Mouse (Mus musculus) forebrain, embryonic 15.5 days (tissue): ENCODE data around the gene Tmem63a. TPM values are rescaled to one million over a fixed set of nuclear protein-coding genes. Genes with fewer than 3 reads are reported as not detected.

ENCODE experiments used
- ATAC-seq: fragments of 200-750 bp; cut with Nextera tagmentation; replicated peaks from 2 replicates; pipeline ENCODE4 v1.8.0; 2017; ENCODE audit warnings: mild to moderate bottlenecking, moderate TSS enrichment, moderate library complexity
- H3K27ac ChIP-seq: fragments of 300-500 bp; sonication (generic); replicated peaks from 2 replicates; pipeline ENCODE4 v1.5.1; 2015; ENCODE audit warnings: mild to moderate bottlenecking, inconsistent platforms
- H3K27me3 ChIP-seq: fragments of 300-500 bp; sonication (generic); 2 replicates; pipeline ENCODE4 v1.6.1; 2015; ENCODE audit warnings: inconsistent platforms
- H3K36me3 ChIP-seq: fragments of 300-500 bp; sonication (generic); 2 replicates; pipeline ENCODE4 v1.6.1; 2015; ENCODE audit warnings: mild to moderate bottlenecking, inconsistent platforms
- H3K4me1 ChIP-seq: fragments of 300-500 bp; sonication (generic); 2 replicates; pipeline ENCODE4 v1.6.1; 2015; ENCODE audit warnings: inconsistent platforms
- H3K4me2 ChIP-seq: fragments of 300-500 bp; sonication (generic); replicated peaks from 2 replicates; pipeline ENCODE4 v1.6.1; 2015; ENCODE audit warnings: mild to moderate bottlenecking, inconsistent platforms
- H3K4me3 ChIP-seq: fragments of 300-500 bp; sonication (generic); 2 replicates; pipeline ENCODE4 v1.5.1; 2015; ENCODE audit warnings: mild to moderate bottlenecking, inconsistent platforms
- H3K9ac ChIP-seq: fragments of 300-500 bp; sonication (generic); replicated peaks from 2 replicates; pipeline ENCODE4 v1.6.1; 2015; ENCODE audit warnings: mild to moderate bottlenecking, inconsistent platforms
- H3K9me3 ChIP-seq: fragments of 300-500 bp; sonication (generic); 2 replicates; pipeline ENCODE4 v1.6.1; 2016; ENCODE audit warnings: inconsistent platforms
- WGBS: fragments of 180-500 bp; shearing (Covaris S2); methylation state at CpG from one replicate; pipeline ENCODE4 v1.1.7; 2015; ENCODE audit warnings: mixed read lengths; 5-methylcytosine and 5-hydroxymethylcytosine counted together
- polyA plus RNA-seq: library from polyadenylated mRNA; unstranded; fragments of >200 nt; fragmentation: Nextera tagmentation; extraction: Ambion mirVana; gene quantifications from 2 replicates; pipeline ENCODE4 v1.2.1, GENCODE M21; 2015

Gene Tmem63a
- polyA plus RNA-seq, 1 experiment from 2014 or later = 1.6 TPM

DNA sequence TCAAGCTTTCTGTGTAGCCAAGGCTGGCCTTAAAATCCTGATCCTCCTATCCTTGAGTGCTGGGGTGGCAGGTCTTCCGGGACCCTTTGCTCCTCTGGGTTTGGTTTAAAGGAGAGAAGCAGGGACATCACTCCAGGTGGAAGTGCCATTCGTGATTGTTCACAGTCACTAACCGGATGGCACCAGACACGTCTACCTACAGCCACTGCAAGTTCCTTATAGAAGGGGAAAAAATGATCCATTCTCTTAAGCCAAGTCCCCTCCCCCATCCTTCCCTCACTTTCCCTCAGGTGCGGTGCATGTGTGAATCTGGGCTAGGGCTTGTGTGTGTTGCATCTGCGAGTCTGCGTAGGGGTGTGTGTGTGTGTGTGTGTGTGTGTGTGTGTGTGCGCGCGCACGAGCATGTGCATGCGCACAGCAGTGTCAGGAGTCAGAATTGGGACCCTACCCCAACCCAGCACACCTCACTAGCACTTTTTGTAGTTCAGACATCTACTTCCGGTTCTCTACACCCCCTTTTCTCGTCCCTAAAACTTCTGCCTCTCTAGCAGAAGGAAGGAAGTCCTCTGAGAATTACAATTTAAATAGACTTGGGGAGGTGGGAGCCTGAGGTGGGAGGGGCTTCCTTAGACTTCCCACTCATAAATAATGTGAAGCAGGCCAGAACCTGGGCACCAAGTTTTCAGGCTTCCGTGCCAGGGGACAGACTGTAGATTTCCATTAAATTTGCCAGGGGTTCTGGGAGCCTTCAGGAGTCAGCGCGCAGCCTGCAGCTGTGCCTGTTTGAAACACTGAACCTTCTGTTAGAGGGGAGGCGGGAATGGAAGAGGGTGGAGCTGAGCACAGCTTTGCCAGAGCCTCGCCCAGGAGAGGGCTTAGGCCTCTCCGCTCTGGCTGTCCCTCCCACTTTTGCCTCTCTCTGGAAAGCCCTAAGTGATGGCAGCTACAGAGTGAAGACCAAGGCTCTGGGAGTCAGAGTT lies 3.1 kb downstream of the Tmem63a start:
- Histone ChIP-seq H3K4me1 (peaks cover 18% of the 10 kb centered on the region), H3K4me2 (no peak overlapping the region), H3K36me3 (no peaks in the 10 kb centered on the region), H3K27me3 (peaks cover 44% of the 10 kb centered on the region), H3K27ac (no peak overlapping the region), H3K4me3 (no peak overlapping the region), H3K9me3 (no peaks in the 10 kb centered on the region), H3K9ac (no peak overlapping the region)
- ATAC-seq = peak; percentile 65; the same call in 1 of the 2 replicates
- 33% methylated on average over 20 of the region's 20 CpGs for WGBS

- ATAC-seq = no peak
- Histone ChIP-seq H3K36me3 (no peaks in the 10 kb centered on the region), H3K9ac (no peak overlapping the region), H3K4me3 (no peak overlapping the region), H3K27ac (no peak overlapping the region), H3K9me3 (no peaks in the 10 kb centered on the region), H3K4me2 (no peak overlapping the region), H3K4me1 (peaks cover 17% of the 10 kb centered on the region), H3K27me3 (peaks cover 35% of the 10 kb centered on the region)
- WGBS = 88% methylated on average over 6 of the region's 6 CpGs
Measured at GRCm38 (mm10) chr1:180946448-180946847, 4.3 kb downstream of the Tmem63a start.

GRCm38 (mm10) chr1:180952085-180952746 lies 10.1 kb downstream of the Tmem63a start:
- no peak for ATAC-seq
- Histone ChIP-seq H3K9me3 (no peaks in the 10 kb centered on the region), H3K4me1 (no peaks in the 10 kb centered on the region), H3K36me3 (no peaks in the 10 kb centered on the region), H3K4me2 (no peak overlapping the region), H3K27ac (no peak overlapping the region), H3K4me3 (no peak overlapping the region), H3K27me3 (no peaks in the 10 kb centered on the region), H3K9ac (no peak overlapping the region)
- 90% methylated on average over 6 of the region's 6 CpGs for WGBS

DNA sequence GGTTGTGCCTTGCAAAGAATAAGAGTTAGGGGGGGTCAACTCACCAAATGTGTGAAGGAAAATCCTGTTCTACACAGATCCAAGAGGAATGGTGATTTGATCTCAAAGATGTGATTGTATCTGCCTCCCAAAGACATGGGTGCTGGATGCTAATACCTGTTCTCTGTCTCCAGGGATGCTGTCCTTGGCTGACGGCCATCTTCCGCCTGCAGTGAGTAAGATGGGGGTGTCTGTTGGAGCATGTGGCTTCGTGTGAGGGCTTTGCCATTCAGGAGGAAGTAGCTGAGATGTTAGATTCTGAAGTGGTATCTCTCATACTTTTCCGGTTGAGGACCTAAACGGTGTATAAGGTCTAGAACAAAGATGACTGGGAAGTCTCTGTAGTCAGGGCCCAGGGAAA lies 10.7 kb downstream of the Tmem63a start:
- ATAC-seq = no peak
- H3K4me3 ChIP-seq = no peak overlapping the region
- no peak overlapping the region for H3K27ac ChIP-seq
- H3K4me1 ChIP-seq = no peaks in the 10 kb centered on the region
- no peaks in the 10 kb centered on the region for H3K27me3 ChIP-seq
- H3K36me3 ChIP-seq = no peaks in the 10 kb centered on the region
- 88% methylated on average over 5 of the region's 5 CpGs for WGBS
- H3K4me2 ChIP-seq = no peak overlapping the region
- no peak overlapping the region for H3K9ac ChIP-seq
- H3K9me3 ChIP-seq = no peaks in the 10 kb centered on the region

DNA sequence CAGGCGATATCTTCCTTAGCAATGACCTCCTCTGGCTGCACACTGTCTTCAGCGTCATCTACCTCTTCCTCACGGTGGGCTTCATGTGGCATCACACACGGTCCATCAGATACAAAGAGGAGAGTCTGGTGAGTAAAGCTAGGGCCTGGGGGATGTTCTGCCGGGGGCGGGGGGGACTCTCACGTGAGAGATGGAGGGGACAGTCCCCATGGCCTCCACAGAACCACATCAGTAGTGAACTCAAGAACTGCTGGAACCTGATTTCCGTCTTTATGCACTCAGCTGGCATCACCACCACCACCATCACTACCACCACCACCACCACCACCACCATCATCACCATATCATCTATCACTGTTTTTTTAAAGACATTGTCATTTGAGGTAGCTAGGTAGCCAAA lies 14.3 kb downstream of the Tmem63a start:
- no peak for ATAC-seq
- Histone ChIP-seq H3K27me3 (no peaks in the 10 kb centered on the region), H3K27ac (no peak overlapping the region), H3K4me1 (no peaks in the 10 kb centered on the region), H3K36me3 (no peaks in the 10 kb centered on the region), H3K9ac (no peak overlapping the region), H3K4me3 (no peak overlapping the region), H3K4me2 (no peak overlapping the region), H3K9me3 (no peaks in the 10 kb centered on the region)
- 90% methylated on average over 8 of the region's 8 CpGs for WGBS

- no peak overlapping the region for H3K4me3 ChIP-seq
- no peak overlapping the region for H3K9ac ChIP-seq
- H3K9me3 ChIP-seq = no peaks in the 10 kb centered on the region
- no peaks in the 10 kb centered on the region for H3K36me3 ChIP-seq
- H3K4me2 ChIP-seq = no peak overlapping the region
- no peak for ATAC-seq
- no peaks in the 10 kb centered on the region for H3K4me1 ChIP-seq
- H3K27ac ChIP-seq = no peak overlapping the region
- H3K27me3 ChIP-seq = no peaks in the 10 kb centered on the region
- WGBS = 89% methylated on average over 8 of the region's 8 CpGs
Measured at GRCm38 (mm10) chr1:180956973-180957381, 14.8 kb downstream of the Tmem63a start.

DNA sequence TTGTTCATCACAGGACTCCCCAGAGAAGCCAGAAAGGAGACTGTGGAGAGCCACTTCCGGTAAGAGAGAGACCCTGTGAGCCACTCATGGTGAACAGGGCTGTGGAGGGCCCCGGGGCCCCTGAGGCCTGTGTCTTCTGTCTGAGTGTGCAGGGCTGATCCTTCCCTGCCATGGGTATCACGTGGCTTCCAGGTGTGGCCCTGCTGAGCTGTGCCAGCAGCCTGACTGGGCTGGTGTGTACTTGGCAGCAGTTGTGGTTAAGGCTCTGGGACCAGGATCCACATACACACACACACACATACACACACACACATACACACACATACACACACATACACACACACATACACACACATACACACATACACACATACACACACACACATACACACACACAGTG lies 15.8 kb downstream of the Tmem63a start:
- Histone ChIP-seq H3K27me3 (no peaks in the 10 kb centered on the region), H3K4me2 (no peak overlapping the region), H3K9me3 (no peaks in the 10 kb centered on the region), H3K4me3 (no peak overlapping the region), H3K27ac (no peak overlapping the region), H3K4me1 (no peaks in the 10 kb centered on the region), H3K9ac (no peak overlapping the region), H3K36me3 (no peaks in the 10 kb centered on the region)
- ATAC-seq = no peak
- WGBS = 86% methylated on average over 3 of the region's 3 CpGs

GRCm38 (mm10) chr1:180958797-180959196 lies 16.7 kb downstream of the Tmem63a start:
- whole genome bisulfite sequencing = 56% methylated on average over 3 of the region's 3 CpGs
- Histone ChIP-seq H3K9ac (no peak overlapping the region), H3K36me3 (no peaks in the 10 kb centered on the region), H3K27me3 (no peaks in the 10 kb centered on the region), H3K27ac (no peak overlapping the region), H3K4me2 (no peak overlapping the region), H3K4me3 (no peak overlapping the region), H3K9me3 (no peaks in the 10 kb centered on the region), H3K4me1 (no peaks in the 10 kb centered on the region)
- ATAC-seq = no peak

DNA sequence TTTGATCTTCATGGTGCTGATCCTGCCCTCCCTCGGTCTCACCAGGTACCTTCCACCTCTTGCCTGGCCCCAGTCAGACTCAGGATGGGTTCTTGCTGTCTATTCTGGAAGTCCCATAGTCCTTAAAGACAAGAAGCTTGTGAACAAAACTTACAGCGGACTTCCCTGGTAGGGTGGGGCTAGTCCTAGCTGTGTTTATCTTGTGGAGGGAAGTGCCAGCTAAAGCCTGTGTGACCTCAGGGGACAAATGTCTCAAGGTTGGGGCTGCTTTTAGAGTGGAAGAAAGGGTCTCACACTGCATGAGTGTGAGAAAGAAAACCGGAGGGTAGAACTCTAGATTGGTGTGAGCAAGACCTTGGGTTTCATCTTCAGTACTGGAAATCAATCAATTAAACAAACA lies 23.6 kb downstream of the Tmem63a start:
- H3K4me1 ChIP-seq = no peaks in the 10 kb centered on the region
- H3K4me3 ChIP-seq = no peak overlapping the region
- no peak for ATAC-seq
- no peaks in the 10 kb centered on the region for H3K36me3 ChIP-seq
- H3K27me3 ChIP-seq = no peaks in the 10 kb centered on the region
- H3K9me3 ChIP-seq = no peaks in the 10 kb centered on the region
- 90% methylated on average over 3 of the region's 3 CpGs for WGBS
- H3K9ac ChIP-seq = no peak overlapping the region
- no peak overlapping the region for H3K27ac ChIP-seq
- no peak overlapping the region for H3K4me2 ChIP-seq

DNA sequence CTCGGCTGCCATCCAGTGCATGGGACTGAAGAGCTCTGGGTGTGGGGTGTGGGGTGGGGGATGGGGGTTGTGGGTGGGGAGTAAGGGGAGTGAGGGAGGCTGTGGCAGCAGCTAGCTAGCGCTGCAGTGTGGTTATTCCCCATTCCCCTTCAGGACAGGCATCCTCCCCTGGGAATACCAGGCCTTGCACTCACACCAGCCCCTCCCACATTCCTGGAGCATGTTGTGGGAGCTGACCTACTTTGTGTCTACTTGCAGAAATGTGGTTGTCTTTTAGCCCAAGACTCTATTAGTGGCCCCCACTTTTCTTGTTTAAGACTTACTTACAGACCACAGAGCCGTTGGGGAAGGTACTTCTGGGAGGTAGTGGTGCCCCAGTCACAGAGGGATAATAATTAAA lies 24.4 kb downstream of the Tmem63a start:
- Histone ChIP-seq H3K9me3 (no peaks in the 10 kb centered on the region), H3K36me3 (no peaks in the 10 kb centered on the region), H3K4me2 (no peak overlapping the region), H3K4me3 (no peak overlapping the region), H3K4me1 (no peaks in the 10 kb centered on the region), H3K9ac (no peak overlapping the region), H3K27ac (no peak overlapping the region), H3K27me3 (no peaks in the 10 kb centered on the region)
- WGBS = 75% methylated on average over 3 of the region's 3 CpGs
- ATAC-seq = no peak

- WGBS = 93% methylated on average over 7 of the region's 7 CpGs
- H3K4me1 ChIP-seq = no peaks in the 10 kb centered on the region
Measured at GRCm38 (mm10) chr1:180967261-180967660, 25.1 kb downstream of the Tmem63a start.

GRCm38 (mm10) chr1:180972941-180973340 lies 30.8 kb downstream of the Tmem63a start:
- 71% methylated on average over 10 of the region's 11 CpGs for WGBS
- Histone ChIP-seq H3K9ac (no peak overlapping the region), H3K27ac (no peak overlapping the region), H3K4me2 (no peak overlapping the region), H3K9me3 (no peaks in the 10 kb centered on the region), H3K4me1 (no peaks in the 10 kb centered on the region), H3K36me3 (no peaks in the 10 kb centered on the region), H3K4me3 (no peak overlapping the region), H3K27me3 (no peaks in the 10 kb centered on the region)
- no peak for ATAC-seq

More at GRCm38 (mm10) chr1:180967261-180967660, 25.1 kb downstream of the Tmem63a start:
- ATAC-seq = no peak
- Histone ChIP-seq H3K36me3 (no peaks in the 10 kb centered on the region), H3K27me3 (no peaks in the 10 kb centered on the region), H3K27ac (no peak overlapping the region), H3K9ac (no peak overlapping the region), H3K4me2 (no peak overlapping the region), H3K9me3 (no peaks in the 10 kb centered on the region), H3K4me3 (no peak overlapping the region)
